Mouse (Mus musculus) layer of hippocampus, postnatal 10 days (tissue): ENCODE data around the gene Dpm1. TPM values are rescaled to one million over a fixed set of nuclear protein-coding genes. Genes with fewer than 3 reads are reported as not detected.

Experiments used
- DNase-seq, 2 experiments: peaks; one replicate each; pipeline ENCODE4 v3.0.0; 2021; ENCODE audit warnings: low spot score in 2 of 2
- microRNA-seq, 2 experiments: library from miRNA; unstranded; fragments of <30 nt; microRNA quantifications; one replicate each; pipeline ENCODE4 v1.2.0; 2021
- total RNA-seq, 2 experiments: library from RNA; stranded (reverse); gene quantifications; 2 replicates each; pipeline ENCODE4 v1.2.3; 2021

The Dpm1 gene
- total RNA-seq, 2 experiments from 2014 or later: 46.0 to 57.8 TPM

- DNase-seq: no peak
Measured at GRCm38 (mm10) chr2:168167781-168168180, 62.6 kb downstream of the Dpm1 start.

GRCm38 (mm10) chr2:168166750-168167460 is 63.5 kb downstream of the Dpm1 start:
- DNase-seq: no peak

- DNase-seq: no peak
Measured at GRCm38 (mm10) chr2:168161978-168162377, 68.4 kb downstream of the Dpm1 start.

- DNase-seq: no peak
Measured at GRCm38 (mm10) chr2:168161514-168161971, 68.8 kb downstream of the Dpm1 start.

- DNase-seq: no peak
Measured at GRCm38 (mm10) chr2:168160370-168160930, 69.9 kb downstream of the Dpm1 start.

Small RNAs within 50 kb of the gene (microRNA-seq; reads per million reads assigned to microRNA genes)
- 0 reads per million in 2 experiments for gene Gm24561

Other genes with a start within 250 kb of the Dpm1 start
- under 1 TPM; 0.43 to 0.62 TPM for gene Ripor3, start 220.0 kb downstream of the Dpm1 start, total RNA-seq
- 1 to 10 TPM; 3.5 to 3.7 TPM for gene Pard6b, start 149.6 kb downstream of the Dpm1 start, total RNA-seq
- 100 to 1,000 TPM; 113 to 115 TPM for gene Adnp, start 23.5 kb downstream of the Dpm1 start, total RNA-seq
- gene Gm20716, start 227 bp downstream of the Dpm1 start, total RNA-seq: 10 to 100 TPM; 28.0 to 28.3 TPM
- 10 to 100 TPM; 16.1 to 17.4 TPM for gene Mocs3, start within 50 bp of the Dpm1 start, total RNA-seq
- gene Kcng1, start 51.1 kb upstream of the Dpm1 start, total RNA-seq: 10 to 100 TPM; 45.5 to 46.8 TPM